Mouse (Mus musculus) midbrain, embryonic 11.5 days (tissue): ENCODE data around the gene Acot7. TPM values are rescaled to one million over a fixed set of nuclear protein-coding genes. Genes with fewer than 3 reads are reported as not detected.

Experiments used
- ATAC-seq: fragments of 200-750 bp; cut with Nextera tagmentation; 2 replicates; pipeline ENCODE4 v1.8.0; 2017; ENCODE audit warnings: moderate TSS enrichment, moderate library complexity; ENCODE audit not compliant: low FRiP score
- DNase-seq: peaks from one replicate; pipeline ENCODE4 v3.0.0; 2015; ENCODE audit warnings: low spot score; ENCODE audit errors: missing footprints
- H3K27ac ChIP-seq: fragments of 300-500 bp; sonication (generic); 2 replicates; pipeline ENCODE4 v1.5.1; 2014; ENCODE audit warnings: low read depth, low read length
- H3K27me3 ChIP-seq: fragments of 300-500 bp; sonication (generic); 2 replicates; pipeline ENCODE4 v1.6.1; 2014; ENCODE audit warnings: mild to moderate bottlenecking, low read length, moderate library complexity, mixed read lengths; ENCODE audit not compliant: control insufficient read depth, insufficient read depth
- H3K36me3 ChIP-seq: fragments of 300-500 bp; sonication (generic); 2 replicates; pipeline ENCODE4 v1.6.1; 2014; ENCODE audit warnings: mild to moderate bottlenecking, low read length, moderate library complexity, mixed read lengths; ENCODE audit not compliant: control insufficient read depth, insufficient read depth
- H3K4me1 ChIP-seq: fragments of 300-500 bp; sonication (generic); 2 replicates; pipeline ENCODE4 v1.6.1; 2014; ENCODE audit warnings: low read length; ENCODE audit not compliant: control insufficient read depth, insufficient read depth
- H3K4me2 ChIP-seq: fragments of 300-500 bp; sonication (generic); 2 replicates; pipeline ENCODE4 v1.6.1; 2014; ENCODE audit warnings: mild to moderate bottlenecking, moderate library complexity
- H3K4me3 ChIP-seq: fragments of 300-500 bp; sonication (generic); 2 replicates; pipeline ENCODE4 v1.5.1; 2014; ENCODE audit warnings: low read depth, low read length
- H3K9ac ChIP-seq: fragments of 300-500 bp; sonication (generic); 2 replicates; pipeline ENCODE4 v1.6.1; 2014; ENCODE audit warnings: low read length
- H3K9me3 ChIP-seq: fragments of 300-500 bp; sonication (generic); 2 replicates; pipeline ENCODE4 v1.6.1; 2016; ENCODE audit warnings: low read length; ENCODE audit not compliant: control insufficient read depth
- WGBS: fragments of 180-500 bp; shearing (Covaris S2); extraction: QIAGEN DNeasy Blood & Tissue Kit; methylation state at CpG from one replicate; pipeline ENCODE4 v1.1.7; 2014; 5-methylcytosine and 5-hydroxymethylcytosine counted together
- polyA plus RNA-seq: library from polyadenylated mRNA; unstranded; fragments of >200 nt; fragmentation: Nextera tagmentation; extraction: Ambion mirVana; gene quantifications from 2 replicates; pipeline ENCODE4 v1.2.1, GENCODE M21; 2014

The Acot7 gene
- polyA plus RNA-seq, 1 experiment from 2014 or later, result 93.5 TPM

DNA sequence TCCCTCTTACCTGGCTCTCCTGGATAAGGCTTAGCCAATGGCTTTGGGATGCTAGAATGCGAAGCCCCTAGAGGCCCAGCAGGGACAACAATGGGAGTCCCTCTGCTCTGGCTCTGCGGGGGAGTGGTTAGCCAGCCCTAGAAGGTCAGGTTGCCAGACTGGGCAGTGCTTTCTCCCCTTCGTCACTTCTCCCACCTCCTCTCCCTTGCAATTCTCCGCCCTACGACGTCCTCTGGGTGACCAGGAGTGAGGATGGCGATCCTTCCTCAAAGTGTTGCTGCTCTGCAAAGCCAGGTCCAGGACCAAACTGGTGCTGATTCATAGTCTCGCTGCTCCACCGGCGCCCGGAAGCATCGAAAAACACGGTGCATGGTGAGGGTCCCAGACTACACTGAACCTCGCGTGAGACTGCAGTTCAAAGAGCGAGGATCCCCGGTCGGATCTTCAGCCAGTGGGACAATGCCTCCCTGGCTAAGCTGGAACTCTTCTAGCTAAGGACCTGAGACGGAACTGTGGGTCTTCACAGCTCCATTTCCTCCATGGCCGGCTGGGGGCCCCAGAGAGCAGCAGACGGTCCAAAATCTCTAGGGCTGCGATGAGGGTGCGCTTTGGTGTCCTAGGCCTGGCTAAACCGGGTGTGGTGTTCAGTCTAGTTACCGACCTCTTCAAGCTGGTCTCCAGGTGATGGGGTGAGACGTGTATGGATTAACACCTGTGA, 140.7 kb downstream of the Acot7 start, which contains the start of gene Rnf207:
Gene Rnf207 (minus strand): TSS at position 477 of the 718 bp plus-strand sequence.
- DNase-seq (peak; percentile 93), ATAC-seq (no peak)
- H3K27me3 ChIP-seq, result peaks cover 48% of the 10 kb centered on the region
- H3K9me3 ChIP-seq, result no peaks in the 10 kb centered on the region
- WGBS, result 2% methylated on average over 26 of the region's 26 CpGs
- H3K4me3 ChIP-seq, result peak within 1 kb of the TSS; percentile 0; the same call in 1 of the 2 replicates
- no peaks in the 10 kb centered on the region for H3K36me3 ChIP-seq
- H3K27ac ChIP-seq, result no peak within 1 kb of the TSS
- peaks cover 4% of the 10 kb centered on the region; the same call in 1 of the 2 replicates for H3K4me1 ChIP-seq
- H3K9ac ChIP-seq, result peak within 1 kb of the TSS; percentile 2; the same call in 1 of the 2 replicates
- peak within 1 kb of the TSS; percentile 30 for H3K4me2 ChIP-seq

Other genes starting within 250 kb of the Acot7 start
- 79.3 and 86.8 TPM in 2 replicates for gene Dnajc11, start 244.4 kb upstream of the Acot7 start, polyA plus RNA-seq
- 21.9 and 24.6 TPM in 2 replicates for gene Thap3, start 189.1 kb upstream of the Acot7 start, polyA plus RNA-seq
- gene Phf13, start 181.9 kb upstream of the Acot7 start, polyA plus RNA-seq, result 21.5 and 22.9 TPM in 2 replicates
- 2.0 and 2.6 TPM in 2 replicates for gene Klhl21, start 169.3 kb upstream of the Acot7 start, polyA plus RNA-seq
- gene Zbtb48, start 150.5 kb upstream of the Acot7 start, polyA plus RNA-seq, result 21.1 and 22.5 TPM in 2 replicates
- 0.44 and 0.58 TPM in 2 replicates for gene Tas1r1, start 139.6 kb upstream of the Acot7 start, polyA plus RNA-seq
- 23.4 TPM in 2 replicates for gene Nol9, start 138.8 kb upstream of the Acot7 start, polyA plus RNA-seq
- 3.6 and 5.1 TPM in 2 replicates for gene Plekhg5, start 105.6 kb upstream of the Acot7 start, polyA plus RNA-seq
- gene Tnfrsf25, start 62.2 kb upstream of the Acot7 start, polyA plus RNA-seq, result 0.28 and 0.31 TPM in 2 replicates
- 0.33 and 0.61 TPM in 2 replicates for gene Espn, start 25.8 kb upstream of the Acot7 start, polyA plus RNA-seq
- gene Hes2, start 19.3 kb upstream of the Acot7 start, polyA plus RNA-seq, result 1.0 and 1.4 TPM in 2 replicates
- gene Gpr153, start 96.1 kb downstream of the Acot7 start, polyA plus RNA-seq, result 7.4 and 9.5 TPM in 2 replicates
- gene Hes3, start 113.5 kb downstream of the Acot7 start, polyA plus RNA-seq, result 8.6 and 12.6 TPM in 2 replicates
- gene Icmt, start 119.1 kb downstream of the Acot7 start, polyA plus RNA-seq, result 18.1 and 19.8 TPM in 2 replicates
- 1.1 and 1.7 TPM in 2 replicates for gene Rnf207, start 140.9 kb downstream of the Acot7 start, polyA plus RNA-seq
- gene Rpl22, start 147.6 kb downstream of the Acot7 start, polyA plus RNA-seq, result 357 and 368 TPM in 2 replicates
- gene Chd5, start 160.5 kb downstream of the Acot7 start, polyA plus RNA-seq, result 0.56 and 0.66 TPM in 2 replicates